Mouse (Mus musculus) myocyte (in vitro differentiated cells): ENCODE data around the gene Plekhh3.

ENCODE experiments used
- MAX ChIP-seq: IDR thresholded peaks from one replicate; pipeline ENCODE4 v1.6.1; 2011; ENCODE audit warnings: low read depth, mild to moderate bottlenecking, control low read depth
- MYOD1 ChIP-seq, 3 experiments: IDR thresholded peaks; one replicate each; pipeline ENCODE4 v1.6.1; 2011; ENCODE audit warnings: control low read depth in 2 of 3, low read depth in 2 of 3, mild to moderate bottlenecking in 2 of 3, moderate library complexity in 1 of 3; ENCODE audit not compliant: insufficient read length in 2 of 3, control insufficient read depth in 1 of 3
- MYOG ChIP-seq, 3 experiments: IDR thresholded peaks; one replicate each; pipeline ENCODE4 v1.6.1; 2011; ENCODE audit warnings: control low read depth in 2 of 3, low read depth in 2 of 3, mild to moderate bottlenecking in 2 of 3; ENCODE audit not compliant: insufficient read length in 2 of 3, control insufficient read depth in 1 of 3, insufficient read depth in 1 of 3
- POLR2A ChIP-seq: IDR thresholded peaks from one replicate; pipeline ENCODE4 v1.6.1; 2011; ENCODE audit warnings: low read depth, mild to moderate bottlenecking, control low read depth, moderate library complexity; ENCODE audit not compliant: insufficient read length
- POLR2AphosphoS2 ChIP-seq: IDR thresholded peaks from one replicate; pipeline ENCODE4 v1.6.1; 2011; ENCODE audit warnings: low read depth, control low read depth; ENCODE audit not compliant: insufficient read length
- REST ChIP-seq: IDR thresholded peaks from one replicate; pipeline ENCODE4 v1.6.1; 2011; ENCODE audit warnings: mild to moderate bottlenecking, control low read depth, moderate library complexity; ENCODE audit not compliant: insufficient read depth, insufficient read length
- SRF ChIP-seq: IDR thresholded peaks from one replicate; pipeline ENCODE4 v1.6.1; 2011; ENCODE audit warnings: low read depth; ENCODE audit not compliant: control insufficient read depth, insufficient read length
- TCF12 ChIP-seq: IDR thresholded peaks from one replicate; pipeline ENCODE4 v1.6.1; 2011; ENCODE audit warnings: mild to moderate bottlenecking, control low read depth; ENCODE audit not compliant: poor library complexity, insufficient read depth, severe bottlenecking
- USF1 ChIP-seq: IDR thresholded peaks from one replicate; pipeline ENCODE4 v1.6.1; 2011; ENCODE audit warnings: low read depth, mild to moderate bottlenecking, control low read depth, moderate library complexity

DNA sequence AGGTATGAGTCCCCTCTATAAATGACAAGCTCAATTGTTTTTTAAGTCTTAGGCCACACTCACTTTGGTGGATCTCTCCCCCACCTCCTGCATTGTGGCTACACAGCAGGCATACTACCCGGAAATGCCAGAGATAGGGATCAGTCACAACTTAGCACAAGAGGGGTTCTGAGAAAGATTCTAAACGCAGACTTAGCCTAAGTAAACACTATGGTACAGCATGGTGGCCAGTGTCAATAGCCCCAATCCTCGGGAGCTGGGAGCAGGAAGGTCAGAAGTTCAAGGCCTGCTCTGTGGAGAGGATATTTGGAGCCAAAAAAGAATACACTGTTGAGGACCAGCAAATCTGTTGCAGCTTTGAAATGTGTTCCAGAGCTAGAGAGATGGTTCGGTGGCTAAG is 53.0 kb downstream of the Plekhh3 start:
- TF ChIP-seq POLR2A: no peak
- TF ChIP-seq SRF: no peak
- no peak for TF ChIP-seq TCF12
- TF ChIP-seq MAX: no peak
- TF ChIP-seq MYOG (IDR thresholded peaks at IDR 0.05; ENCODE audit: control insufficient read depth in 1 of 3, insufficient read depth in 1 of 3, insufficient read length in 2 of 3, low read depth in 2 of 3): no peak
- TF ChIP-seq POLR2AphosphoS2: no peak
- no peak for TF ChIP-seq MYOD1 (IDR thresholded peaks at IDR 0.05; ENCODE audit: control insufficient read depth in 1 of 3, insufficient read length in 2 of 3, low read depth in 2 of 3)
- no peak for TF ChIP-seq REST
- TF ChIP-seq USF1: no peak
